Mouse (Mus musculus): Measurements from ENCODE around the gene Ccdc6.
A peak's percentile ranks its signal among the peaks of the same experiment; 100 is the strongest.

The Ccdc6 gene

GRCm38 (mm10) chr10:70169044-70169443 is 72.1 kb downstream of the Ccdc6 start:
- no peak for DNase-seq (ENCODE audit: low read depth)

GRCm38 (mm10) chr10:70173314-70173713 is 76.4 kb downstream of the Ccdc6 start:
- DNase-seq (ENCODE audit: low read depth), result peak; percentile 53

- DNase-seq (ENCODE audit: low read depth), result no peak
Observed at GRCm38 (mm10) chr10:70174494-70175190, 77.7 kb downstream of the Ccdc6 start.

DNA sequence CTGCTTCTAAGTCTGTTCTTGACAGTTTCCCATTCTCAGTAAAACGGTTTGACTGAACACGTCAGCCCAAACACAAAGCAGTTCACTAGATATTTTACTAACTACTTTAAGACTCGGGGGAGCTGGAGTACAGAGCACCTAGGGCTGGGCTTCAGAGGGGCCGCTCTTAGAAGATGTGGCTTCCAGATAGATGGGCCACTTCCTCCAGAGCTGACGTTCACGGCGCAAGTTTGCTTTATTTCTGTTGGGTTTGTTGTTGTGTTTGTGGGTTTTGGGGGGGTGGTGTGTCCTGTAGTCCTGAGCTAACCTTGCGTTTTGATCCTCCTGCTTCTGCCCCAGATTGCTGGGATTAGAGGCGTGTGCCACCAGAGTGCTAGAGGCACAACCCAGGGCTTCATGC is 83.8 kb downstream of the Ccdc6 start:
- no peak for DNase-seq (ENCODE audit: low read depth)

DNA sequence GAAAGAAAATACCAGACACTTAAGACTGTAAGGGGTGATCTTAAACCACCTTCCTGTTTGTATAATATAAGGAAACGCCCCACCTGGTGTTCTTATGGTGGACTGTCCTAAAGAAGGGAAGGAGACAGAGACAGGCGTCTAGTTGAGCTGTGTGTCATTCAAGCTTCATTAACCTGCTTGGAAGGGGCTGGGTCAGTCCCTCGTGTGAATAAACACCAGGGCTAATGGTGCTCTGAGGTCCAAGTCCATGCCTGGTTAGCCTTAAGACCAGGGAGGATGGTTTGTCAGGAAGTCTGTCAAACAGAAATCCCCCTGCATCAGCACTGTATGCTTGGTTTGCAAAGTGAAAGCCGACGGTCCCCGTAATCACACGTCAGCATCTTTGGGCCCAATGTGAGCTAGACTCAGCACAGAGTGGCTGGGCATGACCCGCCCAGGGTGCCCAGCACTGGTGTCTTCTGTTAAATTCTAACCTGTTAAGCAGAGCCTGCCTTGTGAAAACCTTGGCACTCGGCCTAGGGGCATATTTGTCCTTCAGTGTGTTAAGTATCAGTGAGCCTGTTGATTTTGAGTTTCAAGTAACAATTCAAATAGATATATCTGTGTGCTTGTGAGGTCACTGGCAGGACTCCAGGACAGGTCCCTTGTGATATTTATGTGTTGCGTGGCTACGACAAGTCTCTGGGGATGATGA is 84.5 kb downstream of the Ccdc6 start:
- DNase-seq (ENCODE audit: low read depth), result no peak

DNA sequence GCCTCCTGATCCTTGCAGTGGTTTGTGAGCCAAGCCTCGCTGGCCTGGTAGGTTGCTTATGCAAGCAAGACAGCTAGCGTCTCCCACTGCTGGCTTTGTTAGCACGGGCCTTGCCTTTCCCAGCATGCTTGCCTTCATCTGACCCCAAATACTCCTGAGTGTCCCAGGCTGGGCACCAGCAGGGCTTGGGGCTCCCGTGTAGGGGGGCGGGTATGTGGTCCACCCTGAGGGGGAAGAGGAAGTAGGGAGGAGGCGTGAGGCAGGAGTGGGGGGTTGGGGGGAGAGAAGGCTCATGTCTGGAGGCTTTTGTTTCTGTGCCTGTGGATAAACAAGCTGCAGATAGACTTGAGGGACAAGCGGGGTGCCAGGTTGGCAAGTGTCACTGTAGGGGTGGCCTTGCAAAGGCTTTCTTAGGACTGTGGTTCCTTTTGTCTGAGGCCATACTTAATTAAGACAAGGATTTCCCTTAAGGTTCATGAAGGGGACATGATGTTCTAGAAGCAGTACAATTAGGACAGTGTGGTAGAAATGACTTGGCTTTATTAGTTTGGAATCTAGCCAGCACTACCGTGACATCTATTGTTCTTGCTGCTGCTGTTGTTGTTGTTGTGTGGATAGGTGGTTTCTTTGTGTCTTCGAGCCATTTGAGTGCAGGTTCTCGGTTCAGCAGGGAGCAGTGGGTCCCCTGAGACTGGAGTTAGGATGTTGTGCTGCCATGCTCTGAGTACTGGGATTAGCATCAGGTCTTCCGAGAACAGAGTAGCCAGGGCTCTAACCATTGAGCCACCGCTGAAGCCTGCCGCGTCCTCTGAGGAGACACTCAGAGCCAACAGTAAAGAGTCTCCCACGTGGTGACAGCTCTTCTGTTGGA is 86.5 kb downstream of the Ccdc6 start:
- no peak for DNase-seq (ENCODE audit: low read depth)

GRCm38 (mm10) chr10:70186136-70186535 is 89.2 kb downstream of the Ccdc6 start:
- DNase-seq (ENCODE audit: low read depth), result no peak

- DNase-seq (ENCODE audit: low read depth), result no peak
Observed at GRCm38 (mm10) chr10:70186586-70186985, 89.7 kb downstream of the Ccdc6 start.

DNA sequence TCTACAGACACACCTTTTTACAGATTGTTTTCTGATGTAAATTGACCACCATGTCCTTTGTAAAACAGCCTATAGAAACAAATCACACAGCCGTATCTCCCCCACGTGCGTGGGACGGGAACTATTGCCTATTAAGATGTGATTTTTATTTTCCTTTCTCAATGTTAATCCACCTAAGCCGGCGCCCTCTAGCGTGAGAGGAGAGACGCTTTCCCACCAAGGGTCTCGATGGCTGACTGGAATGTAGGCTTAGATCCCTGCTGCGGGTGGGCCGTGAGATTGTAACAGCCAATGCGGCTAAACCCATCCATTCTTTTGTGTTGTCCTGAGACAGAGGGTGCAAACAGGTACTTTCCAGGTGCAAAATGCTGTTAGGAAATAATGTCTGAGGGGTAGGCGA is 92.9 kb downstream of the Ccdc6 start:
- DNase-seq (ENCODE audit: low read depth), result no peak

DNA sequence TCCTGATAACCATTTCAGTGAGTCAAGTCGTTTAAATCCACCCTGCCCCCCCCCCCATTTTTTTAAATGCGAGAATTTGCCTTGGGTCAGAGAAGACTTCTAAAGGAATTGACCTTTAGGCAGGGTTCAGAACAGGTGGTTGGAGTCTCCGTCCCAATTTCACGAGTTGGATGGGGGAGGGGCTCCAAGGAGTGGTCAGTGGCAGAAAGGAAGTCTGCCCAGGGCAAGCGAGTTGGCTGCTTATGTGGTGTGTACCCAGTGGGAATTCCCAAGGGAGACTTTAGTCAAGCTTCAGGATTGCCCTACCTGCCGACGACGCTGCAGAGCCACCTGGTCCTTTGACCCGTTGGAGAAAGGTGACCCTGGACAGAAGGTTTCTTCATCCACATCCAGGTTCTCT is 97.4 kb downstream of the Ccdc6 start:
- DNase-seq (ENCODE audit: low read depth), result no peak

DNA sequence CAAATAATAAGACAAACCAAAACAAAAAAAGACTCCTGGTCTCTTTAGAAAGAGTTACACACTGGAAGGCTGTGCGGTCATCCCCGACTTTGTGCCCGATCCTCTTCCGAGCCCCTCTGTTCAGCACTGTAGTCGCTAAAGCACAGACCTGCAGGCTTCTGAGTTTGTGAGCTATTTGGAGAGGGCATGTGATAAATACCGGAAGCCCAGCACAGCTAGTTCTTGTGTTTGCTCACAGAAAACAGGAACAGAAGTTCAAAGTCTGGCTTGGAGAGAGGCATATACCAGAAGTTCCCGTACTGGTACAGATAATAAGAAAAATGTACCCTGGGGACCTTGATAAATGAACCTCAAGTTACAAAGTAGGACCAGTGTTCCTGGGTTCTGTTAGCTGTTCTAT is 98.4 kb downstream of the Ccdc6 start:
- DNase-seq (ENCODE audit: low read depth), result no peak

- DNase-seq (ENCODE audit: low read depth), result no peak
Observed at GRCm38 (mm10) chr10:70195786-70196185, 98.9 kb downstream of the Ccdc6 start.

DNA sequence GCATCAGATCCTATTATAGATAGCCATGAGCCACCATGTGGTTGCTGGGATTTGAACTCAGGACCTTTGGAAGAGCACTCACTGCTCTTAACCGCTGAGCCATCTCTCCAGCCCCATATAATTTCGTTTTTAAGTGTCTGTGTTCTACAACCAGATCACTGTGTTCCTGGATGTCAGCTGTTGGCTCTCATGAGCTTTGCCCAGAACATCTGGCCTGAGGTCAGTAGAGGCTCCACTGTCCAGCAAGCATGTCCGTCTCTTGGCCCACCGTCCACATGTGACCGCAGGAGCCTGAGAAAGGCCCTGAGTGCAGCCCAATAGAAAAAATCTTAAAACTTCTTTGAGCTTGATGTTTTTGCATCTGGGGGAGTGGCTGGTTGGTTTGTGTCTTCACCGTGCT is 99.7 kb downstream of the Ccdc6 start:
- no peak for DNase-seq (ENCODE audit: low read depth)

- DNase-seq (ENCODE audit: low read depth), result no peak
Observed at GRCm38 (mm10) chr10:70197601-70198000, 100.7 kb downstream of the Ccdc6 start.

- no peak for DNase-seq (ENCODE audit: low read depth)
Observed at GRCm38 (mm10) chr10:70198012-70198411, 101.1 kb downstream of the Ccdc6 start.

DNA sequence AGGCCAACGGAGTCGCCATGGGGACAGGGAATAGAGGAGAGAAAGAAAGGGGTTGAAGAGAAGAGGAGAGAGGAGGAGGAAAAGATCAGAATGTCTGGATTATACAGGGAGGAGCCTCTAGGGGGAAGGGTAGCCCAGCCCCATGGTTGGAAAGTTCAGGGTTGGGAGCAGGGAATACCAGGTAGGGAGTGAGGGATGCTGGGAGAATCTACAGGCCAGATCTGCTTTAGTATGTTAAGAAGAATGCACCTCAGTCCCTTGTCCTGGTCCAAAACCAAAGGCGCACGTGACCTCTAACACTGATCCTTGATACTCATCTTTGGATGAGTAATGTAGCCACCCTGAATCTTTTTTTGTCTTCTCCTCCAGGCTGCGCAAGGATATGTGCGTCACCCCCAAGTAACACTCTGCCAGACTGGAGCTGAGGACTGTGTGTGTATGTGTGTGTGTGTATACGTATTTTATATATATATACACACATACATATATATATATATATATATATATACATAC is 102.1 kb downstream of the Ccdc6 start:
- no peak for DNase-seq (ENCODE audit: low read depth)

DNA sequence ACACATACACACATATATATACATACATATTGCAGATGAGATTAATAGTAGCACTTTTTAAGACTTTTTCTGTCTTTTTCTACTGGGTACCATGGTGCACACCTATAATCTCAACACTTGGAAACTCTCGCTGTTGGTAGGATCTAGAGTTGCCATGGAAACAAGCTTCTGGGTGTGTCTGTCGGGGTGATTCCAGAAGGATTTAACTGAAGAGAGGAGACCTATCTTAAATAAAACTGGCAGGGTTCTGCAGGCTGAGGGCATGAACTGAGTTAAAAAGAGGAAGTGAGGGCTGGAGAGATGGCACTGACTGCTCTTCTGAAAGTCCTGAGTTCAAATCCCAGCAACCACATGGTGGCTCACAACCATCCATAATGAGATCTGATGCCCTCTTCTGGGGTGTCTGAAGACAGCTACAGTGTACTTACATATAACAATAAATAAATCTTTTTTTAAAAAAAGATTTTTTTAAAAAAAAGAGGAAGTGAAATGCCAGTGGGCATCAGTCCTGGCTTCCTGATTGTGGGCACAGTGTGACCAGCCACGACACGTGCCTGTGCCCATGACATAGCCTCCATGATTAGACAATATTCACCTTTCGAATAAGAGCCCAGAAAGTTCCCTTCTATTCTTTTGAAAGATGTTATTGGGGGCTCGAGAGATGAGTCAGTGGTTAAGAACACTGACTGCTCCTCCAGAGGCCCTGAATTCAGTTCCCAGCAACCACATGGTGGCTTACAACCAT is 102.7 kb downstream of the Ccdc6 start:
- DNase-seq (ENCODE audit: low read depth), result no peak

GRCm38 (mm10) chr10:70200889-70201500 is 104.1 kb downstream of the Ccdc6 start:
- DNase-seq (ENCODE audit: low read depth), result no peak

DNA sequence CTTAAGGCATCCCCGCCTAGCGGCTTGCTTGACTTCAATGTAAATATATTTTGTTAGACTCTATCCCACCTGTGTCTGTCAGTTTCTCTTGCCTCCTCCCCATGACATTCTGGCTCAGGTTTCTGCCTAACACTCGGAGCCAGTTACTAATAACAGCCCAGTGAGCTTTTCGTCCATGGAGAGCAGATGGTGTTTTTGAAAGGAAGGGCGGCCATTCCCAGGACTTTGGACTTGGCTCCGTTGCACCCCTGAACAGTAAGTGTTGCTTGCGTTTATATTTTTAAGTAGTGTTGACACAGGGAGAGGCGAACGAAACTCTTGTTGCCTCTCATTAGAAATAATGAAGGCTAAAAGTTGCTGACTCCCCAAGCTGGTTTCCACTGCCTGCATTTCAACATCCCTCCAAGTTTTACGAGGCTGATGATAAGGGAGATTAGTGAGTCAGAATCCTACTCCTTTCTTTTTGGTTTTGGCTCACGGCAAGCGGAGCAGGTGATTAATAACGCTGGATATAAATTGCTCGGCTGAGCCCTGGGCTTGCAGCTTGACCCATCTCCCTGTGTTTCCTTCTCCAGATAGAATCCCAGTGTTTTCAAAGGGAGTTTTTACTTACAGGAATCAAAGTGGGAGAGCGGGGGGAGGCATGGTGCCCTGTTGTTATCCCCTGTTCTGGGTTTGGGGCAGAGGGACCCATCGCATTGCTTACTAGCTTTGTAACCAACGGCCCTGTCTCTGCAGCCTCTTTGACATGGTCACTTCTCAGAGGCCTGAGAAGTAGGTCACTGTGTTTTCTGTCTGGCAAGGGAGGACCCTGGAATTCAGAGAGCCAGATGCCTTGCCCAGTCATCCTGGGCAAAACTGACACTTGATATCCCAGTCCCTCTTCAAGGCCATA is 107.8 kb downstream of the Ccdc6 start, which contains the start of gene Mrln:
Mrln (plus strand) TSS at position 160 of the 895 bp plus-strand sequence.
- DNase-seq (ENCODE audit: low read depth), result no peak

- DNase-seq (ENCODE audit: low read depth), result no peak
Observed at GRCm38 (mm10) chr10:70211281-70211680, 114.4 kb downstream of the Ccdc6 start.

Data from c-Kit-positive CD71-positive TER-119-negative erythroid progenitor cells, embryonic 14.5 days (primary cell).